Mouse (Mus musculus) stomach, postnatal 0 days (tissue): ENCODE data around the gene Astn2.

ENCODE experiments used
- CTCF ChIP-seq: IDR thresholded peaks from 2 replicates; pipeline ENCODE4 v1.5.1; 2016; ENCODE audit warnings: antibody characterized with exemption, low read depth, mild to moderate bottlenecking, moderate library complexity
- EP300 ChIP-seq: optimal IDR thresholded peaks from 2 replicates; pipeline ENCODE3; 2016; ENCODE audit warnings: antibody characterized with exemption

DNA sequence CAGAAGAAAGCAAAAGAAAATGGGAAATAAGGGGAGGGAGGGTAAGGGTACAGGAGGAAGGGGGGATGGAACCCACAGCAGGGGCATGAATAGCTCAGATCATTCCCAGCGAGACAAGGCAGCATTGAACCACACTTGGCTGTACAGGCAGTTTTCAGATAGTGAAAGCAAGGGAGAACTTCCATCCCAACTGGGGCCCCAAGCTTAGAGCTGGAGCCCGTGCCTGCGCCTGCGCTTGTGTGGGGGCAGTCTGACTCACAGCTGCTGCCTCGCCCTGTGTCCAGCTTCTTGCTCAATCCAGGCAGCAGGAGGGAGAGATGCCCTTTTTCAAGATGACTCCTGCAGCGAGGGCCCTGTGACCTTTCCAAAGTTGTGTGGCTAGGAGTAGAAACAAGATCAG lies 927.3 kb downstream of the Astn2 start:
- TF ChIP-seq EP300 = no peak
- TF ChIP-seq CTCF = no peak
